Mouse (Mus musculus): ENCODE data around the gene Fbxw7. TPM values are rescaled to one million over a fixed set of nuclear protein-coding genes. Genes with fewer than 3 reads are reported as not detected.

The Fbxw7 gene
- total and polyA plus RNA-seq, 2 experiments from 2014 or later = 13.8 to 21.6 TPM

GRCm38 (mm10) chr3:84774246-84775066 lies 40.6 kb upstream of the Fbxw7 start:
- Histone ChIP-seq H3K4me3 (ENCODE audit: low read depth, low read length) (no peak overlapping the region), H3K27ac (ENCODE audit: low read depth) (no peak overlapping the region), H3K36me3 (replicated peaks; ENCODE audit: control insufficient read depth, insufficient read depth, low read length) (no peaks in the 10 kb centered on the region), H3K9ac (replicated peaks; ENCODE audit: low read depth, low read length) (no peak overlapping the region), H3K4me2 (ENCODE audit: low read depth, low read length) (no peak overlapping the region), H3K9me3 (replicated peaks; ENCODE audit: control insufficient read depth, low read length) (no peaks in the 10 kb centered on the region), H3K27me3 (ENCODE audit: control insufficient read depth, insufficient read depth, low read length) (no peaks in the 10 kb centered on the region), H3K4me1 (ENCODE audit: control insufficient read depth, insufficient read depth) (no peaks in the 10 kb centered on the region)
- no peak for ATAC-seq (ENCODE audit: insufficient read depth, low read depth)
- DNase-seq (ENCODE audit: low spot score) = no peak
- WGBS = 66% methylated on average over 8 of the region's 8 CpGs
- TF ChIP-seq EP300 (IDR thresholded peaks at IDR 0.05; ENCODE audit: low read depth) = no peak

GRCm38 (mm10) chr3:84775067-84775423 lies 40.0 kb upstream of the Fbxw7 start:
- H3K27ac ChIP-seq (ENCODE audit: low read depth) = no peak overlapping the region
- no peak overlapping the region for H3K9ac ChIP-seq (replicated peaks; ENCODE audit: low read depth, low read length)
- H3K4me3 ChIP-seq (ENCODE audit: low read depth, low read length) = no peak overlapping the region
- H3K4me1 ChIP-seq (ENCODE audit: control insufficient read depth, insufficient read depth) = no peaks in the 10 kb centered on the region
- DNase-seq (ENCODE audit: low spot score) (no peak), ATAC-seq (ENCODE audit: insufficient read depth, low read depth) (no peak)
- H3K9me3 ChIP-seq (replicated peaks; ENCODE audit: control insufficient read depth, low read length) = no peaks in the 10 kb centered on the region
- TF ChIP-seq EP300 (IDR thresholded peaks at IDR 0.05; ENCODE audit: low read depth) = no peak
- TF ChIP-seq CTCF (IDR thresholded peaks at IDR 0.05; ENCODE audit: low read depth) = no peak
- WGBS = 80% methylated on average over 6 of the region's 6 CpGs
- no peaks in the 10 kb centered on the region for H3K27me3 ChIP-seq (ENCODE audit: control insufficient read depth, insufficient read depth, low read length)
- no peaks in the 10 kb centered on the region for H3K36me3 ChIP-seq (replicated peaks; ENCODE audit: control insufficient read depth, insufficient read depth, low read length)
- H3K4me2 ChIP-seq (ENCODE audit: low read depth, low read length) = no peak overlapping the region

- no peak for TF ChIP-seq CTCF (IDR thresholded peaks at IDR 0.05; ENCODE audit: low read depth)
- TF ChIP-seq EP300 (IDR thresholded peaks at IDR 0.05; ENCODE audit: low read depth) = no peak
Measured at GRCm38 (mm10) chr3:84775577-84775976, 39.5 kb upstream of the Fbxw7 start.

GRCm38 (mm10) chr3:84776084-84776483 lies 39.0 kb upstream of the Fbxw7 start:
- Histone ChIP-seq H3K9ac (replicated peaks; ENCODE audit: low read depth, low read length) (no peak overlapping the region), H3K36me3 (replicated peaks; ENCODE audit: control insufficient read depth, insufficient read depth, low read length) (no peaks in the 10 kb centered on the region), H3K27ac (ENCODE audit: low read depth) (no peak overlapping the region)

More at GRCm38 (mm10) chr3:84775577-84775976, 39.5 kb upstream of the Fbxw7 start:
- Histone ChIP-seq H3K4me3 (ENCODE audit: low read depth, low read length) (no peak overlapping the region), H3K4me1 (ENCODE audit: control insufficient read depth, insufficient read depth) (no peaks in the 10 kb centered on the region), H3K27ac (ENCODE audit: low read depth) (no peak overlapping the region), H3K4me2 (ENCODE audit: low read depth, low read length) (no peak overlapping the region), H3K36me3 (replicated peaks; ENCODE audit: control insufficient read depth, insufficient read depth, low read length) (no peaks in the 10 kb centered on the region), H3K27me3 (ENCODE audit: control insufficient read depth, insufficient read depth, low read length) (no peaks in the 10 kb centered on the region), H3K9ac (replicated peaks; ENCODE audit: low read depth, low read length) (no peak overlapping the region), H3K9me3 (replicated peaks; ENCODE audit: control insufficient read depth, low read length) (no peaks in the 10 kb centered on the region)
- no peak for DNase-seq (ENCODE audit: low spot score)
- 70% methylated on average over 4 of the region's 4 CpGs for WGBS
- no peak for ATAC-seq (ENCODE audit: insufficient read depth, low read depth)

GRCm38 (mm10) chr3:84787914-84788313 lies 27.2 kb upstream of the Fbxw7 start:
- H3K27me3 ChIP-seq (ENCODE audit: control insufficient read depth, insufficient read depth, low read length) = no peaks in the 10 kb centered on the region
- H3K4me2 ChIP-seq (ENCODE audit: low read depth, low read length) = no peak overlapping the region
- no peaks in the 10 kb centered on the region for H3K36me3 ChIP-seq (replicated peaks; ENCODE audit: control insufficient read depth, insufficient read depth, low read length)
- 88% methylated on average over 4 of the region's 4 CpGs for WGBS
- 0 out of 2 replicates have a peak, but pooled peaks cover 4% of the 10 kb centered on the region for H3K9me3 ChIP-seq (replicated peaks; ENCODE audit: control insufficient read depth, low read length)
- DNase-seq (ENCODE audit: low spot score) (no peak), ATAC-seq (ENCODE audit: insufficient read depth, low read depth) (no peak)
- H3K4me3 ChIP-seq (ENCODE audit: low read depth, low read length) = no peak overlapping the region
- no peak for TF ChIP-seq CTCF (IDR thresholded peaks at IDR 0.05; ENCODE audit: low read depth)
- no peak overlapping the region for H3K27ac ChIP-seq (ENCODE audit: low read depth)
- no peaks in the 10 kb centered on the region for H3K4me1 ChIP-seq (ENCODE audit: control insufficient read depth, insufficient read depth)
- H3K9ac ChIP-seq (replicated peaks; ENCODE audit: low read depth, low read length) = no peak overlapping the region

More at GRCm38 (mm10) chr3:84776084-84776483, 39.0 kb upstream of the Fbxw7 start:
- TF ChIP-seq EP300 (IDR thresholded peaks at IDR 0.05; ENCODE audit: low read depth) (no peak), CTCF (IDR thresholded peaks at IDR 0.05; ENCODE audit: low read depth) (no peak)
- no peak overlapping the region for H3K4me2 ChIP-seq (ENCODE audit: low read depth, low read length)
- H3K27me3 ChIP-seq (ENCODE audit: control insufficient read depth, insufficient read depth, low read length) = no peaks in the 10 kb centered on the region
- H3K4me1 ChIP-seq (ENCODE audit: control insufficient read depth, insufficient read depth) = no peaks in the 10 kb centered on the region
- DNase-seq (ENCODE audit: low spot score) (no peak), ATAC-seq (ENCODE audit: insufficient read depth, low read depth) (no peak)
- WGBS = 82% methylated on average over 1 of the region's 1 CpGs
- H3K4me3 ChIP-seq (ENCODE audit: low read depth, low read length) = no peak overlapping the region
- H3K9me3 ChIP-seq (replicated peaks; ENCODE audit: control insufficient read depth, low read length) = no peaks in the 10 kb centered on the region

- H3K4me2 ChIP-seq (ENCODE audit: low read depth, low read length) = no peak overlapping the region
- ATAC-seq (ENCODE audit: insufficient read depth, low read depth) = no peak
Measured at GRCm38 (mm10) chr3:84804036-84804435, 11.0 kb upstream of the Fbxw7 start.

More at GRCm38 (mm10) chr3:84804036-84804435, 11.0 kb upstream of the Fbxw7 start:
- no peak for TF ChIP-seq EP300 (IDR thresholded peaks at IDR 0.05; ENCODE audit: low read depth)
- no peak for TF ChIP-seq CTCF (IDR thresholded peaks at IDR 0.05; ENCODE audit: low read depth)
- Histone ChIP-seq H3K27me3 (ENCODE audit: control insufficient read depth, insufficient read depth, low read length) (no peaks in the 10 kb centered on the region), H3K4me1 (ENCODE audit: control insufficient read depth, insufficient read depth) (no peaks in the 10 kb centered on the region), H3K9me3 (replicated peaks; ENCODE audit: control insufficient read depth, low read length) (no peaks in the 10 kb centered on the region), H3K27ac (ENCODE audit: low read depth) (no peak overlapping the region), H3K9ac (replicated peaks; ENCODE audit: low read depth, low read length) (no peak overlapping the region), H3K4me3 (ENCODE audit: low read depth, low read length) (no peak overlapping the region), H3K36me3 (replicated peaks; ENCODE audit: control insufficient read depth, insufficient read depth, low read length) (no peaks in the 10 kb centered on the region)
- no peak for DNase-seq (ENCODE audit: low spot score)
- WGBS = 24% methylated on average over 9 of the region's 9 CpGs
